Mouse (Mus musculus) spleen, postnatal 10 days (tissue): Measurements from ENCODE around the gene Oxct2a.
A peak's percentile ranks its signal among the peaks of the same experiment; 100 is the strongest.
"Not testable (repeated sequence)": the region's sequence is repeated elsewhere in the genome, so short reads cannot be mapped to it uniquely, and the experiment has no call there.

Experiments
- DNase-seq, 2 experiments: peaks; one replicate each; pipeline ENCODE4 v3.0.0; 2021 to 2022; ENCODE audit warnings: low spot score in 2 of 2

The Oxct2a gene

DNA sequence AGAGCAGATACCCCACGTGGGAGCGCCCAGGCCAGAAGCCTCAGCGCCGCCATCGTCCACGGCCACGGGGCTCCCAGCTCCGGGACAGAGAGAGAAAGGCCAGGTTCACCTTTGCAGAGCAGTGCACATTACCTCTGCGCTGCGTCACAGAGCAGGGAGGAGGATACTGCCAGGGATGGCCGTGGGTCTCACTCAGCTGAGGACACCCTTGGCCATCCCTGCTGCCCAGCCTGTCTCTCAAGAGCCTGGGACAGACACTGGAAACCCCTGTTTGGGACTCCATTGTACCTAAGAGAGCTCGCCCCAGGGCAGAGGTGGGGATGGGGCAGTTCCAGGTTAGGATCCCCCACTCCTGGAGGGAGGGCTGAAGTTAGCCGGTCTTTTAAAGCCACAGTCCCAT lies at the start of gene Oxct2a:
Oxct2a (minus strand) TSS at position 101 of the 400 bp plus-strand sequence.
- DNase-seq, result no peak

DNA sequence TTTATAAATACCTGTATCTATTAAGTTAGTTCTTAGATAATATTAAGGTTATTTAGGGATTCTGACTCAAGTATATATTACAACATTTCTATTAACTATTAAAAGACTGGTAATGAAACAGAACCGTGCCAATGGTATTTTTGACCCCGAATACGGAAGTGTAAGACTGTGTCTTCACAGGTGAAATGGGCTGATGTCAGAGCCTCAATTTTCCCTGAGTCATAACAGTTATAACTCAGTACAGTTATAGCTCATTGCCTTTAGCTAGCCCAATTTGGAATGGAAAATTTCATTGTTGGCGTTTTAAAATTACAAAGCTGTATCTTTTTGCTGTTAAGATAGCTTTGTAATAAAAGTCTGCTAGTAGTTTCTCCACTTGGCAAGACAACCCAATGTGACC lies 40.1 kb upstream of the Oxct2a start:
- no peak for DNase-seq

DNA sequence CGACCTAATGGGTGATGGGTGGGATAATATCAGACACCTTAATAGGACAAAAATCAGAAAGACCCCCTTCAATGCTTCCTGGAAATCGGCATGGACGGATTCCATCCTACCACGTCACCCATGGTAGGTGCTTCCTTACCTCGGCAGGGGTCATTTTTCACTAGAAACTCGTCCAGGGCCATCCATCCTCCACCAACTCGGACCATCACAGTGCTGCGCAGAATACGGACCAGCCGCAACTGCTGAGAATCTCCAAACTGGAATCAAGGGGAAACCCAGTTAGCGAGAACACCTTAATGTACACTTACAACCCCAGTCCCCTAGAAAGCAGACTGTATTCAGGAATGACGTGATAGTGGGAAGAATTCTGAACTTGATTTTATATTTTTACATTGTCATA lies 37.3 kb upstream of the Oxct2a start:
- no peak for DNase-seq

DNA sequence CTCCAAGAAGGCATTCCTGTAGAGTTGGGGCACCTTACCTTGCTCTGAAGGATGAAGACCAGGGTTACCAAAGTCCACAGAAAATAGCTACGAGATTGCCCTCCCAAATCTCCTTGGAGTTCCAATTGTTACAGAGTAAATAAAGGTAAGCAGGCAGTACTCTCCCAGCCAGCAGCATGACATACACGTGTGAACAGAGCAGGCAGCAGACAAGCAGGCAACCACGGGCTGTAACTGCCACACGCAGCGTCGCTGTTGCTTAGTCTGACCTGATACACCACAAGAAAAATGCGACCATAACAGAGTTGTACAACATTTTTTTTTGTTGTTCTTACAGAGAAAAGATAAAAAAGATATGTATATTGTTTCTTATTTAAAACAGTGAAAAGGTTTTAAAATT lies 35.2 kb upstream of the Oxct2a start:
- no peak for DNase-seq

DNA sequence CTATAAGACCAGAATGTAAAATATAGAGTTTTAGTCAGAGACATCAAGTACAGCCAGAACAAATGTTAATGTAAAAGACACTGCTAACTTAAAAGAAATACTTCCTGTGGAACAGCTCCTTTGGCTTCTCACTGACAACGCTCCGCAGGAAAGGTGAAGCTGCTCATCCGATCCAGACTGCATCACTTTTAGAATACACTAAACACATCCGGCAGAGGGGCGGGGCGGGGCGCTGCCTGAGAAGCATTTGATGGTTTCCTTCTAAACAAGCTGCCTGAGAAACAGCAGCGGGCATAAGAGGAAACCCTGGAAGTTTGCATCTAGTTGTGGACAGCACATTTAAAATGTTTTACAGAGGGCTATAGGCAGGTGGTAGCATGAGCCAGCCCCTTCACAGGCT lies 32.5 kb upstream of the Oxct2a start:
- DNase-seq, result no peak

DNA sequence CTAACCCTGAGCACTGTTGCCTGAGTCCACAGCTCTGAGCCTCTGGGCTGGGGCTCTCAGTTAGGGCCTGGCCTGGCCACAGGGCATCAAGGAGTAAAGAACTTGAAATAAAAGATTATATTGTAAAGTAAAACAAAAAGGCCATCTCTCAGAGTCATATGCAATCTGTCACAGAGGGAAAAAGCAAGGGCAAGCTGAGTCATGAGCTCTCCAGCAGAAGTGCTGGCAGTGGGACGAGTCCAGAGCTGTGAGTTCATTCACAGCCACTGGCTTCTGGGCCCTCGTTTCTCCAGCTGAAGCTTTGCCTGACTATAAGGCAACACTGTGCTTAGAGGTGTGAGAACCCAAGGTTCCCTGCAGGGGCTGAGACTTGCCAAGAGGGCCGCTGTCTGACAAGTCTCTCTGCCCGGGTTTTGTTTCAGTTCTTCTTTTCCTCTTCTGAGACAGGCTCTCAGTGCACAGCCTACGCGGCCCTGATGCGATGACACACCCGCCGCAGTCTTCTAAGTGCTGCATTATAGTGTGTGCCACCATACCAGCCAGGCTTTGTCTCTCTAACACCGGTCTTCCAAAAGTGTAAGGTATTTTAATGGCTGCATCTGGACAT lies 29.9 kb upstream of the Oxct2a start:
- peak in 1 of 2 experiments; percentile 36 for DNase-seq

DNA sequence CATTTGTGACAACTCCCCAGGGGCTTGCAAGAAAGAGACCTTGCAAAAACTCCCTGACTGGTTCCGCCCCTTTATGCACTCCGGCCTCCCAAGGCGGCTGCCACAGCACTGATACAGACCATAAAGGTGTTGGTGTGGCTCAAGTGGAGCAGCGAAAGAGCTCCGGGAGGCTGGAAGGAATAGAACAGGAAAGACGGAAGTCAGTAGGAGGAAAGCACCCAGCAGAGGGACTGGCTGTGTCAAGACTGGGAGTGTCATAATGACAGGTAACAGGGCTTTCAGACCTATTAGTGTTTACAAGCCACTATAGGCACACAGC lies 20.0 kb upstream of the Oxct2a start:
- DNase-seq, result no peak

DNA sequence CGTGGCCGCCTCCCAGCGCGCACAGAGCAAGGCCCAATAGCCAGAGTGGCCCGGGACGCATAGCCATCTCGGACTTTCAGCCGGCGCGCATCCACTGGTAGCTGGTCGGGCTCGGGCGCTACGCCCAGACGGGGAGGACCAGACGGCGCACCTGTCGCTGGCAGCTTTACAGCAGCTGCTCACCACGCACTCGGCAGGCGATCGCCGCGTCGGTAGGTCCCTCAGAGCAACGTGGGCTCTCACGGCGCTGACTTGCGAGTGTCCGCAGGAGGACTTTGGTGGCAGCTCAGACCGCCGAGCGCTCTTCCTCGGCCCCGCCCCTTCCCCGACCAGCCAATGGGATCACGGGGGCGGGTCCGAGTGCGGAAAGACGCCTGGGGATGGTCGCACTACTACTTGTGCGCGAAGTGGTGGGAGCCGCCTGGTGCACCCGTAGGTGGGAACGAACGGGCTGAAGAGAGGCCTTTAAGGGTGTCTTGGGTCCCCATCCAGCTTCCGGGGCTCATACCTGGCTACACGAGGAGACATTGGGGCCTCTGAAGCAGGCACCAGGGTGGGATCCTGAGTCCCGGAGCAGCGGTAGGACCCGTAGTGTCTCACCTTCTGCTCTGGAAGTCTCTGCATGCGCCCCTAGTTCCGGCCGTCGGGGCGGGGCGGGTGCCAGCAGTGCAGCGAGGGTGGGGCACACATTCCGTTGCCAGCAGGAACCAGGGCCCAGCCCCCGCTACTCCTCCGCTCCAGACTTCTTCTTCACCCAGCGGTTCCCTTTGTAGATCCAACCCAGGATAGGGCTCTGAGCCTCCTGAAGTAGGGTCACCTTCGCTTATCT lies 19.4 kb upstream of the Oxct2a start, which contains the start of gene Bmp8a:
Bmp8a (minus strand) TSS at position 611 of the 829 bp plus-strand sequence.
- DNase-seq, result peak; percentile 38 to 77

DNA sequence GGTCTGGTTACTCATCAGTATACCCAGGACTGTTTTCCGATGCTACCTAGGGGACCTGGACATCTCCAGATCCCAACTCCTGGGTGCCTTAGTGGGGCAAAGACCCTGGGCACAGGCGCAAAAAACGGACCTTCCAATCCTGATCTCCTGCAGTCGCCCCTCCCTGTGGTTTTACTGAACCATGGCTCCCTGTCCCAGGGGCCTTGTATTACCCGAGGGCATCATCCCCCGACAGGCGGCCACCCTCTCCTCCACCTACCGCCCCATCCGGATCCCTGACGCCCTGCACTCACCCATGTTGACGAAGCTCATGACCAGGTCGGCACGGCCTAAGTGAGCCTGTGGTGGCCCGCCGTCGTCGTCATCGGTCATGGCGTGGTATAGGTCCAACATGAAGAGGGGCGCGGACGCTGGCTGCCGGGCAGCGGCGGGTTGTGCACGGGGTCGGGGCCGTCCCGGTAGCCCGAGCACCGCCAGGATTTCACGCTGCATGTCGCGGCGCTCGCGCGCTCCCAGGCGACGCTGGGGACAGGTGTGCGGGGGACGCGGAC lies 18.7 kb upstream of the Oxct2a start:
- DNase-seq, result peak in 1 of 2 experiments; percentile 25

DNA sequence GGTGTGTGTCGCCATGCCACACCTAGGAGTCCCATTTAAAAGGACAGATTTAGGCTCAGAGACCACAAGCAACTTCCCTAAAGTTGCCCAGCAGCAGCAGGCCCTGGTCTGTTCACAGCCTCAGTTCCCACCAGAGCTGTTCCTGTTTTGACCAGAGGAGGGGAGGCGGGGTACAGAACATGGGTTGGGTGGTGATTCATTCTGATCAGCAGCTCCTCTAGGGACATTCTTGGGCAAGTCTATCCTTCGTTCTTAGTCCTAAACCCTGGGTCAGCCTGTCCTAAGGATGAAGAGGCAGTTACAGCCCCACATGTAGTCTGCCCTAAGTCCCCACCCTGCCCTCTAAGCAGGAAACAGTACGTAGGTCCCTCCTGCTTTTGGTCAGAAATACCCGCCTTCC lies 16.8 kb upstream of the Oxct2a start:
- no peak for DNase-seq

DNA sequence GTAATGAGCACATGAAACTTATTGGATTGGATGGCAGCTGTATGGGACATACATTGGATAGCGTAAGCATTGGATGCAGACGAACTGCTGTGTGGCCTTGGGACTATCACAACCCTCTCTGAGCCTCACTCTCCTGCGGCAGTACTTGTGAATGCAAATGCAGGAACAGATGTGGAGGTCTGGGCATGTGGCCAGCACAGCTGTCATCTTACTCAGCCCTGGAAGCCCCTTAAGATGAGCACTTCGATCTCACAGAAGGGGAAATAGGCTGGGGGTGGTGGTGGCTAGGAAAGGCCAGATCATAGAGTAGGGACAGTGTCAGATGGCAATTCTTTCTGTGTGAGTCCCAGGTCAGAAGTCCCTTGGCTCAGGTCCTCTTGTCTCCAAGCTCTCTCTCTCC lies 14.3 kb upstream of the Oxct2a start:
- DNase-seq, result no peak

DNA sequence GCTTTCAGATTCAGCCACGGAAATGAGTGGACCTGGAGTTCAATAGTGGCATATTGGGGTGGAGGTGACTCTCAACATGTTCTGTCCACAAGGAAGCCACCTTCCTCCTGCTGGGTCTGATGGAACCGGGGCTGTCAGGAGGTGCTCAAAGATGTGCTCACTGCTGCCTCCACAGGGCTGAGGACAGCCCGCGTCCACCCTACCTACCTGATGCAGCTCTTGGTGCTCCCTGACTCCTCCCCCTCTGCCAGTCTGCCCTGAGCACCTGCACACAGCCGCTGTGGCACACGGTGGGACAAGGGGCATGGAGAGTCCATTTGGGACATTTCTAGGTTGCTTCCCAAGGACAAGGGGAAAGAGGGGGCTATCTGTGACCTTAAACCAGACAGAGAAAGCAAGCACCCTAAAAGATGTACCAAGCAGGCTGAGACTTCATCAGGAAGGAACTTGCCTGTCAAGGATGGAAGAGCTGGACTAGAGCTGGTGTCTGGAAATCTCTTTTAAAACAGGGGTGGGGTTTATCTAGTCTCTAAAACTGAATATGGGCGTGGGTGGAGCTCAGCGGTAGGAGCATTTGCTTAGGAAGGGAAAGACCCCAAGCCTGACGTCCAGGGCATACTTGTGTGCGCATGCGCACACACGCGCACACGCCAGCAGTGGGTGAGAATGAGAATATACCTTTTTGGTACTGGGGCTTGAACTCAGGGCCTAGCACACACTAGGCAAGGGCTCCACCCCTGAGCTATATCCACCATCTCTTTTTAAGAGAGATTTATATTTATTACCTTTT lies 12.6 kb upstream of the Oxct2a start:
- no peak for DNase-seq

DNA sequence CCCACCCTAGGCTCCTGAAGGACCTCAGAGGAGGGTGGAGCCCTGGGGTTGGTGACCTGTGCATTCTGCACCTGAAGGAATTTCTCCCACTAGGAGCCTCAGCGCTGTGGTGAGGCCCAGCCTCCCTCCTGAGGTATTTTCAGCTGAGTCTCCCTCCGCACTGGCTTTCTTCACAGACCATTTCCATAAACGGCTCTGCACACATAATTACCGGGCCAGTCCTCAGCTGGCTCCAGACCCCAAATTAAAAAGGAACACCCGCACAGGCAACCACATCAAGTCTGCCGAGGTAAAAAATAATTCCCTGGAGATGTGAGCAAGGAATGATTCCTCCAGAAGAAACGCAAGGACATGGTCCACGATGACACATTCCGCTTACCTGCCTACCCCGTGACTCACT lies 11.8 kb upstream of the Oxct2a start:
- DNase-seq, result not testable (repeated sequence)

DNA sequence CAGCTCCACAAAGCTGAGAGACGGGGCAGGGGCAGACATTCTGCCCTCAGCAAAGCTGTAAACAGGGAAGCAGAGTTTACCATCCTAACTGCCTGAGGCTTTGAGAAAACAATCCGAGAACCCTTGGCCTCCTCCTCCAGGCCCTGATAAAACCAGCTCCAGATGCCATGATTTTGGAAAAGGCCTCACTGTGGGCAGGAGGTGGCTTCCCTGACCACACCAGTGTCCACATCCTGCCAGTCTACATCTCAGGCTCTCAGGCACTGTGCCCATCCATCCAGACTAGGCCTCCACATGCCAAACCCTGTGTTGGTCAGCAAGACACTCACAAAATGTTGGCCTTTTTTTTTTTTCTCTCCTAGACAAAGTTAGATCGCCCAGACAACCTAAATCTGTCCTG lies 10.7 kb upstream of the Oxct2a start:
- DNase-seq, result no peak

DNA sequence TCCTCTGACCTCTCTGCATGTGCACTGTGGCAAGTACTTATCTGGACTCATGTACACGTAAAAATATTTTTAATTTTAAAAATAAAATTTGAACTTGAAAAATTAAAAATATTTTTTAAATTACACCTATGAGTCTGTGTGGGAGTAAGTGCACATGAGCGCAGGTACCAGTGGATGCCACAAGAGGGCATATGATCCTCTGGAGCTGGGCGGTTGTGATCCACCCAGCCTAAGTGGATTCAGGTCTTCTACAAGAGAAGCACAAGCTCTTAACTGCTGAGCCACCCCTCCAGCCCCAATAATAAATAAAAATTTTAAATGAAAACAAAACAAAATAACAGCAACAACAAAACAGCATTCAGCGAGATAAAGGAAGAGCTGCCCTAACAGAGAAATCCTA lies 9.7 kb upstream of the Oxct2a start:
- DNase-seq, result no peak

DNA sequence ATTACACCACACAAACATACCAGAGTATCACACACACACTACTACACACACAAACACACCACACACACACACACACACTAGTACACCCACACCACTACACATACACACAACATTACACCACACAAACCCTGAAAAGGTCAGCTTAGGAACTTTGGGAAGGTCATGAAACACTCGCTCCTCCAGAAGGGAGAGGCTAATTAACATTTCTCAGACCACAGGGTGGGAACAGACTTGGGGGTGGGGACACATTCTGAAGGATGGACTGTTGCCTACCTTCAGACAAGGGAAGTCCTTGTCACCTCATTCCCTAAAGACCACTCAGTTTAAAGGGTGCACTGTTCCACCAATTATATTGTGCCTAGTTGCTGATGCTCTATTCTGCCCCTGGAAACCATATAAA lies 8.5 kb upstream of the Oxct2a start:
- not testable (repeated sequence) for DNase-seq

DNA sequence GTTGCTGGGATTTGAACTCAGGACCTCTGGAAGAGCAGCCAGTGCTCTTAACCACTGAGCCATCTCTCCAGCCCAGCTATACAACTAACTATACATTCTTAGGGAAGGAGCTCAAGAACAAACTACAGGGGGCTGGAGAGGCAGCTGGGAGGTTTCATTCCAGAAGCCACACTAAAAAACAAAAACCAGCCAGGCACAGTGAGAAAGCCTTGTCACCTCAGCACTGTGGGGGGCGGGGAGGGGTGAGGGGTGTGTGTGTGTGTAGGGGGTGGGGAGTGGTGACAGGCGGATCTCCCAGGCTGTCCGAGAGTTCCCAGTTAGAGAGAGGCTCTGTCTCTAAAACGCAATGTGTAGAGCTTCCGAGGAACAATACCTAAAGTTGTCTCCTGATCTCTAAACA lies 7.9 kb upstream of the Oxct2a start:
- no peak for DNase-seq

DNA sequence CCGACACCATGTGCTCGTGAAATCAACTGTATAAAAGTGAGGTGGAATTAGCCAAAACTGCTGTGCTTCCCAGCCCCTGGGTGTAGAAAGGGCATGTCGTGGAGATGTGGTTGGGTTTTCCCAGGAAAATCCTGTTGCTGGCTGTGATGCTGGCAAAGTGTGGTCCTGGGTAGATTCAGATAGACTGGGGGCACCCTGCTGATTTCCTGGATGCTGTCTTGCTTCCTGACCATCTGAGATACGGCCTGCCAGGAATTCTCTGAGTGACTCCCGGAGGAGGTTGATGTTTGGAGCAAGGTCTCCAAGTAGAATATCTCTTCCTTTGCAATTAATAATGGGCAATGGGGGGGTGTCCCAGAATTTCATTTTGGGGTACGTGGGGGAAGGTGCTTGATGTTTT lies 5.5 kb upstream of the Oxct2a start:
- DNase-seq, result no peak

DNA sequence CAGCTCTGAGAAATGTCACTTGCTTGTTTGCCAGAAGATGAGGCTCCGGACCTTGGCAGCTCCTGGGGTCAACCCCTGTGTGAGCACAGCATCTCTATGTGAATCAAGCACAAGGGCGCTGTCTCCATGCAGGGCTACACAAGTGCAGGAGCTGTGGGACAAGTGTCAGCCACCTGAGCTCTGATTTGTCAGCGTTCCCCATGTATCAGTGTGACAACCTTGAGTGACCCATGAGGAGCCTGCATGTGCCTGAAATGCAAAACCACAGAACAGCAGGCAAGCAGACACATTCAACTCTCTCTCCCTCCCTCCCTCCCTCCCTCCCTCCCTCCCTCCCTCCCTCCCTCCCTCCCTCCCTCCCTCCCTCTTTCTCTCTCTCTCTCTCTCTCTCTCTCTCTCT lies 4.2 kb upstream of the Oxct2a start:
- no peak for DNase-seq

DNA sequence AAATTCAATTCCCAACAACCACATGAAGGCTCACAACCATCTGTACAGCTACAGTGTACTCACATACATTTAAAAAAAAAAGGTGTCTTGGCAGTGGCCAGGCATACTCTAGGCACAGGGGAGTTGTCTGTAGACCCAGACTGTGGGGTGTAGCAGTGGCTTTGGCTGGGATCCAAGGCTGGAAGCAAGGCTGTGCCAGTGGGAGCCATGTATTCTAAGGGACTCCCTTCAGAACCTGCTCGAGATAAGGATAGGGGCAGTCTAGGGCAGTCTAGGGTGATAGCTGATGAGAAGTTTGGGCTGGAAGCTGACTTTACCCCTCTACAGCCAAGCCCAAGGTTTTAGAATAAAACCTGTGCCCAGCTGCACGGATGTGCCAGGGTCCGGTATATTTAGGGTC lies 2.7 kb upstream of the Oxct2a start:
- DNase-seq, result no peak

DNA sequence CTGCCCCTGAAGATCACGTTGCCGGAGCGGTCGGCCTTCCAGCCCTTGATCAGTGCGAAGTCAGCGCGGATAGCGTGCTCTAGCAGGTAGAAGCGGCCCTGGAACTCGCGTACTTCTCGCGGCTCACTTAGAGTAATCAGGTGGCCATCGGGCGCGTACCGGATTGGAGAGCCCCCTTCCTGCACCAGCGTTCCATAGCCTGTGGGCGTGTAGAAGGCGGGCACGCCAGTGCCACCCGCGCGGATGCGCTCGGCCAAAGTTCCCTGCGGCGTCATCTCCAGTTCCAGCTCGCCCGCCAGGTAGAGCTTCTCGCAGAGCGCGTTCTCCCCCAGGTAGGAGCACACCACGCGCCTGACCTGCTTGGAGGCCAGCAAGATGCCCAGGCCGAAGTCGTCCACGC lies 524 bp downstream of the Oxct2a start:
- not testable (repeated sequence) for DNase-seq

DNA sequence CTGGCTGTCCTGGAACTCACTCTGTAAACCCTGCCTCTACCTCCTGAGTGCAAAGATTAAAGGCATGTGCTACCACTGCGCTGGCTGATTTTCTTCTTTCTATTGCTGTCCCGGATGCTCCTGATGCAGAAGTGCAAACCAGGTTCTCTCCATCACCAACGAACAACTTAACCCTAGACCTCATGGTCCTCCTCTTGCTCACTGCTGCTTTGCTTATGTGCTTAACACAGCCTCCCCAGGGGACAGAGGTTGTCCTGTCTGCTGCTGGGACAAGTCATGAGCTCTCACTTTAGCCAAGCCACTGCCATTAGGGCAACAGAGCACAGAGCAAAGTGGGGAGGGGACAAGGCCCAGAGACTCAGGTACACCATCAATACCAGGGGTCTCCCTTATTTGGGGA lies 8.9 kb downstream of the Oxct2a start:
- DNase-seq, result no peak

DNA sequence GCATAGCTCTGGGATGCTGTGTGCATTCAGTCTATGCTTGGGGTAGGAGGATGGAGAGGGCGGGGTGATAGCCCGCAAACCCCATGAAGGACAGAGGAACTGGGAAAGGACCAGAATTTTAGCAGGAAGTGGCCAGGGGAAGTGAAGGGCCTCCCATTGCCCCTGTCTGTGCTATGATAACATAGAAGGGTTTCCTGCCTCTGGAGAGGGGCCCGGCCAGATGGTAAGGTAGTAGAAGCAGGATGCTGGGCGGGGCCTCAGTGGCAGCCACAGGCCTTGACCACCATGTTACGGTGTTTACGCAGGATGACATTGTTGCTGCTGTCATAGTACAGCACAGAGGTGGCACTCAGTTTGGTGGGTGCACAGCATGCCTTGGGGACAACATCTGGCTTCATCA lies 10.4 kb downstream of the Oxct2a start:
- no peak for DNase-seq
